Mouse (Mus musculus) spleen, postnatal 4 days (tissue): ENCODE data around the gene Cma1.
A peak's percentile ranks its signal among the peaks of the same experiment; 100 is the strongest.
"Not testable (repeated sequence)": the region's sequence is repeated elsewhere in the genome, so short reads cannot be mapped to it uniquely, and the experiment has no call there.

Experiments
- DNase-seq, 2 experiments: peaks; one replicate each; pipeline ENCODE4 v3.0.0; 2022; ENCODE audit warnings: low spot score in 2 of 2

Gene Cma1

GRCm38 (mm10) chr14:55944575-55944974, at the start of gene Cma1:
Cma1 (minus strand) TSS chr14:55944675.
- peak in 1 of 2 experiments; percentile 18 for DNase-seq

- DNase-seq: not testable (repeated sequence)
Measured at GRCm38 (mm10) chr14:55987464-55987863, 43.0 kb upstream of the Cma1 start.

- peak in 1 of 2 experiments; percentile 40 for DNase-seq
Measured at GRCm38 (mm10) chr14:55963900-55964299, 19.4 kb upstream of the Cma1 start.

DNA sequence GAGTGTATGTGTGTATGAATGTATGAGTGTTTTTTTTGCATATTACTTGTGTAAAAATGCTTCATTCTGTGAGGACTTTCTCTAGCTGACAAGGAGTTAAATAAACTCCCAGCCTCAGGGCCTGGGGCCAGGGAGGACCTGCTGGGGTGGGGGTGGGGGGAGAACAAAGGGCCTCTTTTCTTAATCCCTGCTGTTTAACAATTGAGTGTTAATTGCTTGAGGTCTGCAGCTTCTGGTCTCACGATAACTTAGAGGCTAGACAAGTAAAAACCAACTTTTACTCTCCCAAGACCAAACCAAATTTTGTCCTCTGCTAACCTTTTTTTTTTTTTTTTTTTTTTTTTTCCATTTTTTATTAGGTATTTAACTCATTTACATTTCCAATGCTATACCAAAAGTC, 18.8 kb upstream of the Cma1 start:
- DNase-seq: no peak

DNA sequence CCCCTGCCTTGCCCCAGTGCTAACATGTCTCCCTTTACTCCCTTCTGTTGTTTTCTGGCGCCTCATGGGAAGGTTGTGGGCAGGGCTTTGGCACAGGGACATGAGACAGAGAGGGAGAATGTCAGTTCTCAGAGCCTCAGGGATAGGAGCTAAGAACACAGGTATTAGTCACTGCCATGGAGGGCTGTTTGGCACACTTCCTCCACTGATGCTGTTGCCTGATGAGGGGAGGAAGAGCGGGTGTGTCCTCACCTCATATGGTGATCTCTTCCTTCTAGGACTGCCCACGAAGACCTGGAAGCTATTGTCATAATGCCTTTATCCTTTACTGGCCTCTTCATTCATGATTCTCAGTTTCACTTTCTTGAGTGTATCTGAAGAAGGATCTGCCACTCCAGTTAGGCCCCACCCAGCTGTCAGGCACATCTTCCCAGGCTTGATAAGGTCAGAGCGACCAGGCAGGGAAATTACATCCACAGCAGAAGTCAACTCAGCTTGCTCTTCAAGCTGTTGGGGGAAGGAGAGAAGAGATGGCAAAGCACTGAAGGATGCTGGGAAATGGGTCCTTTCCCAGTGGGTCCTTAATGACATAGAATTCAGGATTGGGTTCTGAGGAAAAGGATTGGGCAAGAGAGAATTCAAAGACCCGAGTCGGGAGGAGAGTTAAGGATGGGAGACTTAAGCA, 6.0 kb upstream of the Cma1 start, which contains the start of gene Cma2:
Cma2 (plus strand) TSS at position 635 of the 685 bp plus-strand sequence.
- DNase-seq: peak in 1 of 2 experiments; percentile 46

DNA sequence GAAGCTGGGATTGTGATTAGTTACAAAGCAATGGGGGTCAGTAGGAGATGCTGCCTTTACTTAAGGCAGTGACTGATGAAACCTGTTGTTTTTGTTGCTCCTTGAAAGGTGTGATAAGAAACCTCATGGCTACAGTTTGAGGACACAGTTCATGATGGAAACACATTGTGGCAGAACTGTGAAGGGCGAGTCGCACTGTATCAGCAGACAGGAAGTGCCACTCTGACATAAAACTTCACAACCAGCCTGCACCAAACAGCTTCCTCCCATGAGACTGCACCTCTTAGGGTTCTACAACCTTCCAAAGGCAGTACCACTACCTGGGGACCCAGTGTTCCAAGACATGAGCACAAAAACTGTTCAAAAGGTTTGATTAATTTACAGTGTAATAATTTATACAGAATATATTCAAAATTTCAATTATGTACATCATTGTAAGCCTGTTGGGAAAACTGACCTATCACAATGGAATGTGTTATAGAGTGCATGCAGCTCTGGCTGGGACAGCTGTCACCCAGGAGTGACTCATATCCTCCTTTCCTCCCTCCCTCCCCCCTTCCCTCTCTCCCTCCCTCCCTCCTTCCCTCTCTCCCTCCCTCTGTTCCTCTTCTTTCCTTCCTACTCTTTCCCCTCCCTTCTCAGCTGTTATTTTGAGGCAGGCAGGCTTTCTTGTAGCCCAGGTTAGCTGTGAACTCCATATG, 1.9 kb upstream of the Cma1 start:
- DNase-seq: peak in 1 of 2 experiments; percentile 41

GRCm38 (mm10) chr14:55943601-55944000, 874 bp downstream of the Cma1 start:
- no peak for DNase-seq

GRCm38 (mm10) chr14:55940070-55940800, 4.2 kb downstream of the Cma1 start:
- no peak for DNase-seq

- peak in 1 of 2 experiments; percentile 59 for DNase-seq
Measured at GRCm38 (mm10) chr14:55933586-55933985, 10.9 kb downstream of the Cma1 start.

DNA sequence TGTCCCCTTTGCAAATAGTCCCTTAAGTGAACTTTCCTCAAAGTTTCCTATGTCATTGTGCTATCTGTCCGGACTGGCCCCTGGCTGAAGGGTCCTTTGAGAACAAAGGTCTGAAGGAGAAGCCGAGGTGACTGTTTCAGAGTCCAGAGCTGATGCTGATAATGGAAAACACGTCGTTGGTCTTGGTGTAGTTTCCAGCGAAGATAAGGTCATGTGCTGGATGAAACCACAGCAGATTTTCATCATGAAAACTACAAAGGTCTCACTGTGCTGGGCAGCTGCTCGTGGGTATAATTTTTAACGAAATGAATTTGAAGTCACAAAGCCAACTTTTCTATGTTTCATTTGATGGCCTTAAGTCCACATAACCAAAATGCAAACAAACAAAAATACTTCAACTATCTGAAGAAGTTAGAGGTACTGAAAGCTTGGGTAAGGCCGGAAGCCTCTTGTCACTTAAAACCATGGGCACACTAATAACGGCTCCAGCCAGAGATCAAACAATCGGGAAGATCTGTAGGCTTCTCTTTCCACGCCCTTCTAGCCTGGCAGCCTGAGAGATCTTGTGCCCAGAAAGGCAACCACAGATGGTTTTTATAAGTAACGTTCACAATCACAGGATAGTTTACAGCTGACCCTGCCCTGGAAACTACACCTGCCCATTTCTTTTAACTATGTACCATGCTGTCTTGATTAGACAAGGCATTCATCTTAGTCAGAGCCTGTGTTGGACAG, 15.0 kb downstream of the Cma1 start:
- peak in 1 of 2 experiments; percentile 53 for DNase-seq

- peak in 1 of 2 experiments; percentile 57 for DNase-seq
Measured at GRCm38 (mm10) chr14:55926847-55927246, 17.6 kb downstream of the Cma1 start.

DNA sequence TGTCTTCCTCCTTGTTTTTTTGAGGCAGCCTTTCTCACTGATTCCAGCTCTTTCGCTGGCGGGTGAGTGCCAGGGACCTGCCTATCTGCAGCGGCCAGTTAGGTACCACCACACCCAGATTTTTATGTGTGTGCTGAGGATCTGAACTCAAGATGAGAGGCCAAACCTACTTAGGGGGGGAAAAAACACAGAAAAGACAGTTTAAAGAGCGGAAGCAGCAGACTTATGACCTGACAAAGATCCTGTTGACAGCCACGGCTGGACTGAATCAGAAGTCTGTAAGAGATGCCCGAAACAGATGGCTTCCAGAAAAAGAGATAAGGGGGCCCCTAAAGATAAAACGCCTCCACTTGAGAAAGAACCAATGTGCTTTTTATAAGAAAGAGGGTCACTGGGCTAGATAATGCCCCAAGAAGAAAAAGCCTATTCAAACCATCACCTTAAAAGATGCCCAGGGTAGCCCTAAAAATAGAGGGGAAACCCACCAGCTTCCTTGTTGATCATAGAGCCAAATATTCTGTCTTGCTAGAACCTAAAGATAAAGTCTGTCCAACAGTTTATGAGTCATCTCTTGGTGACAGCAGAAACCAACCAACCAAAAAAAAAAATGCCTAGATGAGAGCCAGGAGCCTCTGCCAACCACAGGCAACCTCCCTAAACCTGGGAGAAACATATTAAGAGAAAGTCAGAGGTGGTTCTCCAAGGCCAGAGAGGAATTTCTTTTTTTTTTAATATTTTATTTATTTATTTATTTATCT, 21.8 kb downstream of the Cma1 start:
- DNase-seq: peak; percentile 51 to 64

- DNase-seq: peak; percentile 67 to 79
Measured at GRCm38 (mm10) chr14:55918240-55919082, 26.0 kb downstream of the Cma1 start.

GRCm38 (mm10) chr14:55913406-55913805, 31.1 kb downstream of the Cma1 start:
- DNase-seq: no peak

DNA sequence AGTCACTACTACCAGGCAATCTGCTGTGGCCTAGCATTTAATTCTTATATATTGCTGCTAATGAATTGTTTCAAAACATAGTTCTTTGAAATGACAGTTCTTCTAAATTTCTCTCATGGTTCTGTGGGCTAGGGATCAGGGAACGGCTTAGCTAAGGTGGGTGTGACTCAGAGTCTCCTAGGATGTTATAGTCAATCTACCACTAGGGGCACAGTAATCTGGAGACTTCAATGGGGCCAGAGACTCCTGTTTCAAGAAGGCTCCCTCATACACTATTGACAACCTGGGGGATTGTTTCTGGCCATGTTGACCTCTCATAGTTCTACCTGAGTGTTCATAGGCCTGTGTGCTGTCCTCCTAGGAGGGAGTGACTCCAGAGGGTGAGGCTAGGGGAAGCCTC, 39.0 kb downstream of the Cma1 start:
- DNase-seq: no peak

DNA sequence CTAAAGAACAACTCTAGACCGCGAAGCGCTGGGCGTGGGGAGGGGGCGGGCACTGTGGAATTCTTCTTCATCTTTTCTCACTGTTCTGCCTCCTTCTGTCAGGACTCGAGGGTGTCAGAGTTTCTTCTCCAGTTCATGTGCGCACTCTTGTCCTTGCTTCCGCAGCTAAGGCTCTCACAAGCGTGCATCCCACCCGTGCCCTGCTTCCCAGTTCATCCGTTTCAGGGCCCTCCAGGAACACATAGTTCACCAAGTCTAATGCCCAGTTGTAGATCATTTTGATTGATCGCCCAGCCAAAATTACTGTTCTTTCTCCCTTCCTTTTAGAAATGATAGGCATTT, 44.1 kb downstream of the Cma1 start:
- DNase-seq: no peak

DNA sequence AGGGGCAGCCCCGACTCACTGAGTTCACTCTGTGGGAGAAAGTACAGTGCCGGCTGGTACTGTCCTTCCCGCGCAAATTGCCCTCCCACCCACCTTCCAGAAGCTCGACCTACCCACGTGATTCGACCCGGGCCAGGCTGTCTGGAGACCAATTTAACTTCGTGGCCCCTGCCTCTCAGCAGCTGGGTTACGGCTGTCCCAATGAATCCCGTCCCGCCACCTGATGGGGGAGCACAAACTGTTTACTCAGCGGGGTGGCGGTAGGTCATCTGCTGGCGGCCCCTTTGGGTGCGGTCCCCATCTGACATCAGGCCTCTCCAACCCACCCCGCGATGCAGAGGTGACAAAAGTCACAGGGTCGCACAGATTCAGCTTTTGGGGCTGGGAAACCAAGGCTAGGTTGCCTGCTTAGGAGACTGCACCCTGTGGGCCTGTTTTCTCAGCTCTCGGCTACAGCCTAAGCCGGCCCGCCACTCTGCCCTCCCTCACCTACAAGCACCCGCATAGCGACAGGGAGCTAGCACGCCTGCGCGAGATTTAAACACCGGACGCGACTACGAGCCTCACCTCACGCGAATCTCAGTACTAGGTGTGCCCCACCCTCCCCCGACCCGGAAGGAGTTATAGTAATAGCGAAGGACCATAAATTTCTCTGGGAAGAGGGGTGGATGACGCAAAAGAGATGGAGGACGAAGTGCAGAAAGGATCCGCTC, 44.6 kb downstream of the Cma1 start, which contains the start of gene Sdr39u1:
Sdr39u1 (minus strand) TSS at position 593 of the 713 bp plus-strand sequence.
- DNase-seq: peak; percentile 80 to 89

GRCm38 (mm10) chr14:55898947-55899346, 45.5 kb downstream of the Cma1 start:
- no peak for DNase-seq

DNA sequence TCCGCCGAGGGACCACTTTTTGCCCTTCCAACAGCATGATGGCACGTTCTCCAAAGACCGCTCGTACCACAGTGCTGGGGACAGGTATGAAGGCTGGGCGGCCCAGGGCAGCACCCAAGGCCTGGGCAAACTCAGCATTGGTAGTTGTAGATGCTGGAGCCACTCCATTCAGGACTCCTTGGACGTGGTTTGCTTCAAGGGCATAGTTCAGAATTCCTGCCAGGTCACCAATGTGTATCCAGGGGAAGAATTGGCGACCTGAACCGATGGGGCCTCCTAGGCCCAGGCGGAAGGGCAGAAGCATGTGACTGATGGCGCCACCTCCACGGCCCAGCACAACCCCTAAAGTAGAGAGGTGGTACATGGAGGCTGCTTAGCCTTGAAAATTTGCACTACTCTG, 46.8 kb downstream of the Cma1 start:
- DNase-seq: no peak
